Mouse (Mus musculus): ENCODE results near the gene A930009A15Rik. TPM values are rescaled to one million over a fixed set of nuclear protein-coding genes. Genes with fewer than 3 reads are reported as not detected.

Gene A930009A15Rik
- 0.12 and 0.24 TPM in 2 replicates for polyA plus RNA-seq (2012; rRNA removed)

GRCm38 (mm10) chr10:115569712-115570491 is at the start of gene A930009A15Rik:
A930009A15Rik (plus strand) TSS chr10:115569986.

DNA sequence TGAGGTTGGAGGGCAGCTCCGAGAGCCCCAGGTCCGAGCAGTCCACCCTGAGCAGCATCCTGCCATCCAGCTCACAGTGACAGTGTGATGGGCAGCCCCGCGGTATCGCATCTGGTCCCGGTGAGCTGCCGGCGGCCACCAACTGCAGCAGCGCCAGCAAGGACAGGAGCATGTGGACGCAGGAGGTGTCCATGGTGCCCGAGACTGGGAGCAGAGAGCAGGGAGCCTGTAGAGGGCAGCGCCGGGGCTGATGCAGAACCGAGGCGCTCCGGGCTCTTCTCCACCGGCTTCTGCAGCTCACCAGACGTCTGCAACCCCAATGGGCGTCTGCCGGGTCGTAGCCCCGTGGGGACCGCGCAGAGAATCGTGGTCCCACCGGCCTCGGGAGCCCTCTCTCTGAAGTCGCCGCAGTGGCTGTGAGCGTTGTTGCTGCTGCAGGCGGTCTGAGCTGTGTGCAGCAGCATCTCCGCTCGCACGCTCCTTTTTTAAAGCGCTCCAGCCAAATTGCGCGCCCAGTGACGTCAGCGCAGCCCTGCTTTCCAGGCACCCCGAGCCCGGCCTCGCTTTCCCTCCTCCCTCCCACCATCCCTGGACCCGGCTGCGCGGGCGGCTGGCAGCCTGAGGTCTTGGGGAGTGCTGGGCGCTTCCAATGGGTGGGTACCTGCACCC is 17.6 kb downstream of the A930009A15Rik start, which contains the start of gene Lgr5:
Gene Lgr5 (minus strand): TSS at position 480 of the 669 bp plus-strand sequence.

Other genes starting within 250 kb of the A930009A15Rik start
- gene Tmem19, start 207.5 kb upstream of the A930009A15Rik start, polyA plus RNA-seq (2012; rRNA removed), result 26.0 and 26.3 TPM in 2 replicates
- 14.6 and 18.1 TPM in 2 replicates for gene Thap2, start 185.5 kb upstream of the A930009A15Rik start, polyA plus RNA-seq (2012; rRNA removed)
- 129 and 132 TPM in 2 replicates for gene Zfc3h1, start 185.0 kb upstream of the A930009A15Rik start, polyA plus RNA-seq (2012; rRNA removed)
- 1.2 and 5.3 TPM in 2 replicates for gene Lgr5, start 17.8 kb downstream of the A930009A15Rik start, polyA plus RNA-seq (2012; rRNA removed)
- 0.18 and 2.2 TPM in 2 replicates for gene Tspan8, start 246.8 kb downstream of the A930009A15Rik start, polyA plus RNA-seq (2012; rRNA removed)

All from central nervous system, embryonic 14 days (tissue).